Mouse (Mus musculus) neutrophil, adult 65 days (primary cell): ENCODE measurements around the gene Vmn1r55. TPM values are rescaled to one million over a fixed set of nuclear protein-coding genes. Genes with fewer than 3 reads are reported as not detected.

ENCODE experiments used
- total RNA-seq: library from RNA; stranded (reverse); gene quantifications from 2 replicates; pipeline ENCODE4 v1.2.4, GENCODE M21; 2023

Gene Vmn1r55
- total RNA-seq = not detected in 2 replicates

DNA sequence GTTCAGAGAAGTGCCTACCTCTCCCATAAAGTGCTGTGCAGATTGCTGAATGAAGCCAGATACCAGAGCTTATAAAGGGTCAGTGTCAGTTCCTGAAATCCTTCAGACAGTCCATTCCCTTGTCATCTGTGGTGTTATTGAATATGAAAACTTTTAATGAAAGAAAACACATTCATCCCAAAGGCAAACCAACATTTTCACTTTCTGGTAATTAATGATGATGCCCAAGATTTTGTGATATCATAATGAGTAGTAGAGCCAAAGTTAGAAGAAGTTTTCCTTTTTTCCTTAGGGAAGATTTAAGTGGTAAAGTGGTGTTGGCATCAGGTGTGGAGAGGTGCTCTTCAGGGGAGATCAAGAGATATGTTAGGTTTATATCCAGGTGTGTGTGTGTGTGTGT lies at the start of gene Vmn1r55:
Vmn1r55 (minus strand) TSS at position 101 of the 400 bp plus-strand sequence.

DNA sequence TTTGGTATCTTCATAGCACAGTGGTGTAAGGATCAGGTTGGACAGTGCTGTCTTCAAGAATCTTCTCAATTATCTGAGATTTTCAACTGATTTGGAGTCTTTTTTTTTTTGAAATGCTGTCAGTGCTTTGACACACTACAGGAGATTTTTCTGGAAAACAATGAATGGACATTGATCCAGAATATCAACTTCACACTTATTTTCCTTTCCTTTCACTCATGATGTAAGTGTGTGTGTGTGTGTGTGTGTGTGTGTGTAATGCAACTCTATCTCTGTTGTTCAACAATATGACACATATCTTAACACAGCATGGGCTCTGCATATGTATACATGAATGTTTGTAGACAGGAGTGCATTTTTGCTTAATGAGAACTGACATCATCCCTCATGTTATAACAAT lies 47.2 kb upstream of the Vmn1r55 start, which contains the start of gene Vmn1r56:
Vmn1r56 (minus strand) TSS at position 101 of the 400 bp plus-strand sequence.

DNA sequence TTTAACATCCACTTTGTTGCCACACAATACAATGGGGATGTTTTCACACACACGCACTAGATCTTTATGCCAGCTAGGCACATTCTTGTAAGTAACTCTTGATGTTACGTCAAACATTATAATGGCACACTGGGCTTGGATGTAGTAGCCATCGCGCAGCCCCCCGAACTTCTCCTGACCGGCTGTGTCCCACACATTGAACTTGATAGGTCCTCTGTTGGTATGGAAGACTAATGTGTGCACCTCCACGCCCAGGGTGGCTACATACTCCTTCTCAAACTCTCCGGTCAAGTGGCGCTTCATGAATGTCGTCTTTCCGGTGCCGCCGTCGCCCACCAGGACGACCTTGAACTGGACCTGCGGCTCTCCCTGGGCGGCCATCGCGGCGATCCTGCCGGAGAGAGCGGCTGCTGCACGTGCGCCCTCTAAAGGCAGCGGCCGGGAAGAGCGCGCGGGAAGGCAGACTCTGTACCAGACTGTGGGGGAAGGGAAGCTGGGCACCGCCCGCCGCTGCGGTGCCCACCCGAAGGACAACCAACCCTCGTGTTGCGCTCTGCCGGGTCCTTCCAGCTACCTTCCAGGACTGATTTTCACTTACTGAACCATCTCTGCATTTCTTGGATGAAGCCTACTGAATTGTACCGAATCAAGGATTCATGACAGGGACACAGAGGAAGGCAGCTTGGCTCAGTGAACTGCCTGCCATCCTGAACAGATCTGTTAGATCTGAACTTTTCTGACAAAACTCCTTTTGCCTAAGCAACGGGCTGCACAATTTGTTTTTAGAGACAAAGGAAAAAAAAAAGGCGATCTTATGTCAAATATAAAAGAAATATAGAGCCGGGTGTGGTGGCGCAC lies 23.7 kb downstream of the Vmn1r55 start, which contains the start of gene Rasl2-9:
Rasl2-9 (minus strand) TSS at position 402 of the 858 bp plus-strand sequence.

DNA sequence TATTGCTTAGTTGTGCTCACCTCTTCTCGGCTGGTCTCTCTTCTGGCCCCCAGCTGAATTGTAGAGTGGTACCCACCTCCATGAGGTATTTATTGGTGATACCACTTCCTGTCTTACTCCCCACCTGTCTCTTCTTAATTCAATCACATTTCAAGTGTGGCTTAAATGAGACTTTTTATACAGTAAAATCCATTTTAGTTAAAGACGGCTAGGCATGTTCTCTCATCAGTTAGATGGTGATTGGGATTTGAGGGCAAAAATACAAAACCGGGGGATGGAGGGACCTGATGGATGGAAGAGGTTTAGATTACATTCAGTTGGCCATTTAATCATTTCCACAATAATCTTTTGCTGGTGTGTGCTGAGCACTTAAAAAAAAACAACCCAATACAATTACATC lies 32.6 kb downstream of the Vmn1r55 start, which contains the start of gene Rfpl4:
Rfpl4 (minus strand) TSS at position 101 of the 400 bp plus-strand sequence.

DNA sequence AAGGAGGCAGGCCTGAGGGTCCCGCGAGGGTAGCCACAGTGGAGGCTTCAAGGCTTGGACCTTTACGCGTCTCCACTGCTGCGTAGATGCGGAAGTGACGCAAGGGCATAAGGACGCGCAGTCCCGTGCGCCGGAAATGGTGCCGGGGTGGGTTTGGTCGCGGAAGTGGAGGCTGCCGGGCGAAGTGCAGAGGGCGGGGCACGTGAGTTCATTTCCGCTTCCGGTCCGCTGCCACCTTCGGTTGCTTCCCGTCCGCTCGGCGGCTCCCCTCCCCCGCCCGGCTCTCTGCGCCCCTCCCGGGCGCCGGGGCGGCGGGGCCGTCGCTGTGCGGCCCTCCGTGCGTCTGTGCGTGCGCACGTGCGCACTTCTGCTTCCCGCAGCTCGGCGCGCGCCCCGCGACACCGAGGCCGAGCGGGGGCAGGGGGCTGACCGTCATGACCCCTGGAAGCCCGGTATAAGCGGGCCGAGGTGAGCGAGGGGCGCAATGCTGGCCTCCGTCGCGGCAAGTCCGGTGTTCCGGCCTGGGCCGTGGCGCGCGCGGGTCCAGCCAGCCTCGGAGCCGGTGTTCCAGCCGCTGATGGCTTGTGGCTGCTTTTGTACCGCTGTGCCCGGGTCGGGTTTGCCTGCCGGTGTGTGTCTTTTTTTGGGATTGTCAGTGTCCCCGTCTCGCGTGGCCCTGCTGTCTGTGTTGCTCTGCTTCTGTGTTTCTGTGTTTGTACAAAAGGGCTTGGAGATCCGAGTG lies 69.3 kb downstream of the Vmn1r55 start, which contains the start of gene Epn1:
Epn1 (plus strand) TSS at position 226 of the 742 bp plus-strand sequence.

Other genes starting within 250 kb of the Vmn1r55 start
- not detected in 2 replicates for gene Gm36210, start 243.2 kb downstream of the Vmn1r55 start, total RNA-seq
- gene Zfp628, start 234.5 kb downstream of the Vmn1r55 start, total RNA-seq = 13.2 and 16.2 TPM in 2 replicates
- gene Nat14, start 227.6 kb downstream of the Vmn1r55 start, total RNA-seq = 1.7 and 1.9 TPM in 2 replicates
- gene Ssc5d, start 223.9 kb downstream of the Vmn1r55 start, total RNA-seq = 0.44 TPM in 1 of 2 replicates, not detected in the other
- not detected in 2 replicates for gene Sbk2, start 185.3 kb downstream of the Vmn1r55 start, total RNA-seq
- gene Sbk3, start 178.5 kb downstream of the Vmn1r55 start, total RNA-seq = not detected in 2 replicates
- gene Zfp579, start 153.5 kb downstream of the Vmn1r55 start, total RNA-seq = 3.4 and 6.0 TPM in 2 replicates
- gene Zfp524, start 135.3 kb downstream of the Vmn1r55 start, total RNA-seq = 11.9 and 12.6 TPM in 2 replicates
- gene Fiz1, start 135.0 kb downstream of the Vmn1r55 start, total RNA-seq = 26.5 and 31.4 TPM in 2 replicates
- gene Gm44973, start 134.2 kb downstream of the Vmn1r55 start, total RNA-seq = not detected in 2 replicates
- 38.0 and 47.1 TPM in 2 replicates for gene Zfp865, start 129.3 kb downstream of the Vmn1r55 start, total RNA-seq
- 0.29 and 0.98 TPM in 2 replicates for gene Ccdc106, start 129.1 kb downstream of the Vmn1r55 start, total RNA-seq
- 0.98 TPM in 1 of 2 replicates, not detected in the other for gene 4632433K11Rik, start 115.6 kb downstream of the Vmn1r55 start, total RNA-seq
- 2.0 and 2.2 TPM in 2 replicates for gene Zfp784, start 111.2 kb downstream of the Vmn1r55 start, total RNA-seq
- 0.98 and 1.2 TPM in 2 replicates for gene Zfp580, start 98.1 kb downstream of the Vmn1r55 start, total RNA-seq
- 219 and 291 TPM in 2 replicates for gene U2af2, start 87.5 kb downstream of the Vmn1r55 start, total RNA-seq
- gene Epn1, start 69.4 kb downstream of the Vmn1r55 start, total RNA-seq = 143 and 147 TPM in 2 replicates
- gene Rfpl4, start 32.7 kb downstream of the Vmn1r55 start, total RNA-seq = not detected in 2 replicates
- 0.41 TPM in 1 of 2 replicates, not detected in the other for gene Rasl2-9, start 23.7 kb downstream of the Vmn1r55 start, total RNA-seq
- not detected in 2 replicates for gene Vmn1r56, start 47.1 kb upstream of the Vmn1r55 start, total RNA-seq
- not detected in 2 replicates for gene Vmn1r57, start 68.8 kb upstream of the Vmn1r55 start, total RNA-seq
- gene Gm5065, start 200.9 kb upstream of the Vmn1r55 start, total RNA-seq = not detected in 2 replicates
- not detected in 2 replicates for gene Nlrp2, start 201.4 kb upstream of the Vmn1r55 start, total RNA-seq